Mouse (Mus musculus): ENCODE measurements around the gene Cask. TPM values are rescaled to one million over a fixed set of nuclear protein-coding genes. Genes with fewer than 3 reads are reported as not detected.

Cask gene
- polyA plus RNA-seq, 1 experiment from 2014 or later: 20.0 TPM

DNA sequence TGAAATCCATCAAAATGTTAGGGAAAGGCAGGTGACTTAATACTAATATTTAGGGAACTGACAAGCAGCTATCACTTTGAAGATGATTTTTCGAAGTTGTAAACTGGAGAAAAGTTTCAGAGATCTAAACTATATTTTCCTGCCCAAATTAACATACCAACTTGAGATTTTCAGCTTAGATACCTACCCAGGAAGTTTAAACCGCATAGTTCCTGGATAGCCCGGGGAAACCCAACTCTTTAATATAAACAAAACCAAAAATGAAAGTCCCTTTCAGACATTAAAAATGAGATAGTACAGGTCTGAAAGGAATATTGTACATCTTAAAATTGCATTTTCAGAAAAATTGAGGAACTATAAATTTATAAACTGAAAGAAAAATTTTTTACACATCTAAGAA is 273.5 kb downstream of the Cask start:
- no peaks in the 10 kb centered on the region for H3K27me3 ChIP-seq (ENCODE audit: control insufficient read depth, insufficient read depth, low read length)
- no peaks in the 10 kb centered on the region for H3K4me1 ChIP-seq (ENCODE audit: control insufficient read depth, insufficient read depth, low read length)
- no peak for ATAC-seq (ENCODE audit: low FRiP score)
- no peak overlapping the region for H3K4me2 ChIP-seq
- WGBS: 87% methylated on average over 3 of the region's 3 CpGs
- no peak overlapping the region for H3K4me3 ChIP-seq (ENCODE audit: low read depth, low read length)
- H3K9ac ChIP-seq (ENCODE audit: low read length): no peak overlapping the region
- no peaks in the 10 kb centered on the region for H3K36me3 ChIP-seq (ENCODE audit: control insufficient read depth, insufficient read depth, low read length)
- DNase-seq (ENCODE audit: low spot score, missing footprints): no peak
- H3K27ac ChIP-seq (ENCODE audit: low read depth, low read length): no peak overlapping the region
- no peaks in the 10 kb centered on the region for H3K9me3 ChIP-seq (ENCODE audit: control insufficient read depth, low read length)

DNA sequence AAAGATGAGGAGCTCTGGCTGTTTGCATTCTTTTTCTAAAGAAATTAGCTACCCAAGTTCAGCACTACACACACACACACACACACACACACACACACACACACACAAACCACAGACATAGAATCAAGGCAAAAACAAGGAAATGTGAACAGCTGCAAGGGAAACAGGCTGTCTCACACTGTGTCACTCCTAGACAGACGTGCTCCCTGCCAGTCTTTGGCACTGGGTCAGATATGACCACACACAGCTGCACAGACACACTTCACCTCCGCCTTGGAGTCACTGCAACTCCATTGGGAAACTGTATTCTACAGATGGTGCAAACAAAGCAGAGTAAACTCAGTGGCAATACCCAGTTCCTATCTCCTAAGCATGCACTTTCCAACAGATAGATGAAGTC is 274.6 kb downstream of the Cask start:
- 82% methylated on average over 2 of the region's 2 CpGs for WGBS
- no peak overlapping the region for H3K4me2 ChIP-seq
- H3K9ac ChIP-seq (ENCODE audit: low read length): no peak overlapping the region
- H3K27ac ChIP-seq (ENCODE audit: low read depth, low read length): no peak overlapping the region
- no peaks in the 10 kb centered on the region for H3K27me3 ChIP-seq (ENCODE audit: control insufficient read depth, insufficient read depth, low read length)
- no peak overlapping the region for H3K4me3 ChIP-seq (ENCODE audit: low read depth, low read length)
- no peak for DNase-seq (ENCODE audit: low spot score, missing footprints)
- no peaks in the 10 kb centered on the region for H3K9me3 ChIP-seq (ENCODE audit: control insufficient read depth, low read length)
- no peak for ATAC-seq (ENCODE audit: low FRiP score)
- H3K4me1 ChIP-seq (ENCODE audit: control insufficient read depth, insufficient read depth, low read length): no peaks in the 10 kb centered on the region
- no peaks in the 10 kb centered on the region for H3K36me3 ChIP-seq (ENCODE audit: control insufficient read depth, insufficient read depth, low read length)

DNA sequence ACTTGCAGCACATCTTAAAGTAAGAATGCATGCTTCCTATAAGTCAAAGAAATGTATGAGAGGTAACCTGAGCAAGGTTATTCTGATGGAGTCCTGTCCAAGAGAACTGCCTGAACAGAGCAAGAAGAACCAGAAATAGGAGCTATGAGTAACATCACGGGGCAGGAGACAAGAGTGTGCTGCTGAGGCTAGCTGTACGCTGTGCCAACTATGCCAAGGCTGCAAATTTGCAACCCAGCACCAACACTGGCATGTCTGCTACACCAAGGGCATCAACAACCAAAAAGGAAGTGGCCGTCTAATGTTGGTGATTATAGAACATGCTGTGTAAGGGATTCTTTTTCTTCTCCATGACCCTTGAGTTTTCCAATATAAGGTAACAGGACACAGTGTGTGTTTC is 276.3 kb downstream of the Cask start:
- ATAC-seq (ENCODE audit: low FRiP score): no peak
- Histone ChIP-seq H3K9me3 (ENCODE audit: control insufficient read depth, low read length) (no peaks in the 10 kb centered on the region), H3K9ac (ENCODE audit: low read length) (no peak overlapping the region), H3K27ac (ENCODE audit: low read depth, low read length) (no peak overlapping the region), H3K4me2 (no peak overlapping the region), H3K36me3 (ENCODE audit: control insufficient read depth, insufficient read depth, low read length) (no peaks in the 10 kb centered on the region), H3K4me3 (ENCODE audit: low read depth, low read length) (no peak overlapping the region), H3K4me1 (ENCODE audit: control insufficient read depth, insufficient read depth, low read length) (no peaks in the 10 kb centered on the region), H3K27me3 (ENCODE audit: control insufficient read depth, insufficient read depth, low read length) (no peaks in the 10 kb centered on the region)
- DNase-seq (ENCODE audit: low spot score, missing footprints): no peak
- 75% methylated on average over 3 of the region's 3 CpGs for WGBS

DNA sequence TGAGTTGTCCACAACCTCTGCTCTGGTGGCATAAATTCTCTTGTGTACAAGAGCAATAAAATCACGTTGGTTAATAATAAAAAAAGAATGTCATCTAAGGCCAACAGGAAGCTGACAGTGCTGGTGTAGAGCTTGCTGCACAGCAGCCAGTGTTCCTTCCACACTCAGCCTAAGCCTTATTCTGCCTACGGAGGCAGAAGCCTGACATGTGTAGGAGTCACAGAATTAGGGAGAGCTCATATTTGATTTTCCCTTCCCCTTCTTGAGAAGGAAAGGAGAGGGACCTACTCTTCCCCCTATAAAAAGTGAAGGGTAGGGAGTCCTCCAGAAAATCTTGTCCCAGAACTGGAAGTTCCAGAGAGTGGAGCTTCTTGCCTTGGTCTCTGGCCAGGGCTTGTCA is 276.9 kb downstream of the Cask start:
- H3K4me3 ChIP-seq (ENCODE audit: low read depth, low read length): no peak overlapping the region
- no peaks in the 10 kb centered on the region for H3K9me3 ChIP-seq (ENCODE audit: control insufficient read depth, low read length)
- H3K4me1 ChIP-seq (ENCODE audit: control insufficient read depth, insufficient read depth, low read length): no peaks in the 10 kb centered on the region
- DNase-seq (ENCODE audit: low spot score, missing footprints) (no peak), ATAC-seq (ENCODE audit: low FRiP score) (no peak)
- H3K27me3 ChIP-seq (ENCODE audit: control insufficient read depth, insufficient read depth, low read length): no peaks in the 10 kb centered on the region
- H3K27ac ChIP-seq (ENCODE audit: low read depth, low read length): no peak overlapping the region
- no peak overlapping the region for H3K4me2 ChIP-seq
- H3K9ac ChIP-seq (ENCODE audit: low read length): no peak overlapping the region
- H3K36me3 ChIP-seq (ENCODE audit: control insufficient read depth, insufficient read depth, low read length): no peaks in the 10 kb centered on the region
- 80% methylated on average over 2 of the region's 2 CpGs for WGBS

DNA sequence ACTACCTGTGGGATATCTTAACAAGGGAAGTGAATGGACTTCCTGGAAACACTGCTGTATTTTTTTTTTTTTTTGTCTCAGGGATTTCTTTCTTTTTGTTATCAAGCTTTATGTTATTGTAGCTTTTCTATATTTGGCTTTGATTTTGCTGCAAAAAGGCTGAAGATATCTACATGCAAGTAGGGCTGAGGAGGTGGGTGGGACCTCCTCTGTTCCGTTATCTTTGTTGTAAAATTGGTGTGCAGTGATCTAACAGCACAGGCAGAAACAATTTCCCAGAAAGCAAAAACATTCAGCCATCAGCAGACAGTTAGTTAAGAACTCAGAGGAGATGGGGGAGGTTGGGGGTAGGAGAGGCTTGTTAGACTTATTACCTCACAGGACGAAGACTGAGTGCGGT is 296.7 kb downstream of the Cask start:
- no peak for DNase-seq (ENCODE audit: low spot score, missing footprints)
- no peak for ATAC-seq (ENCODE audit: low FRiP score)
- Histone ChIP-seq H3K27ac (ENCODE audit: low read depth, low read length) (no peak overlapping the region), H3K4me3 (ENCODE audit: low read depth, low read length) (no peak overlapping the region), H3K36me3 (ENCODE audit: control insufficient read depth, insufficient read depth, low read length) (no peaks in the 10 kb centered on the region), H3K9me3 (ENCODE audit: control insufficient read depth, low read length) (no peaks in the 10 kb centered on the region), H3K4me2 (no peak overlapping the region), H3K4me1 (ENCODE audit: control insufficient read depth, insufficient read depth, low read length) (no peaks in the 10 kb centered on the region), H3K27me3 (ENCODE audit: control insufficient read depth, insufficient read depth, low read length) (no peaks in the 10 kb centered on the region), H3K9ac (ENCODE audit: low read length) (no peak overlapping the region)
- 89% methylated on average over 3 of the region's 3 CpGs for WGBS

DNA sequence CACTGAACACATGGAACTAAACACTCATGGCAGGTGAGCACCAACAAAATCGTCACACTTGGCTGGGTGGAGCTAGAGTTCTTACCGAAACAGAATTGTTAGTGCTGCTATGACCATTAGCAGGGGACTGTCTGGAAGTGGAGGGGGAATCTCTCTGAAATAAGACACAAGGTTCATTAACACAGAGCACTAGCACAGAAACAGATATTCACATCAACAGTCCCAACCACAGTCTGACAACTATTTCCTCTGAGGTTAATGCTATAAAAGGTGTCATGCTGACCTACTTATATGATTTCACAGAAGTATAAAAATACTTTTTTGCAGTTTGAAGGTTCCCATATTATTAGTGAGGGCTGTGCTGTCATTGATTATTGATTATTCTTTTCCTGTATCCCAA is 298.9 kb downstream of the Cask start:
- H3K9me3 ChIP-seq (ENCODE audit: control insufficient read depth, low read length): no peaks in the 10 kb centered on the region
- H3K27ac ChIP-seq (ENCODE audit: low read depth, low read length): no peak overlapping the region
- no peaks in the 10 kb centered on the region for H3K36me3 ChIP-seq (ENCODE audit: control insufficient read depth, insufficient read depth, low read length)
- no peaks in the 10 kb centered on the region; the same call in 1 of the 2 replicates for H3K27me3 ChIP-seq (ENCODE audit: control insufficient read depth, insufficient read depth, low read length)
- WGBS: 75% methylated on average over 2 of the region's 2 CpGs
- no peak for DNase-seq (ENCODE audit: low spot score, missing footprints)
- no peak overlapping the region for H3K4me3 ChIP-seq (ENCODE audit: low read depth, low read length)
- no peaks in the 10 kb centered on the region for H3K4me1 ChIP-seq (ENCODE audit: control insufficient read depth, insufficient read depth, low read length)
- ATAC-seq (ENCODE audit: low FRiP score): no peak
- H3K9ac ChIP-seq (ENCODE audit: low read length): no peak overlapping the region
- H3K4me2 ChIP-seq: no peak overlapping the region

DNA sequence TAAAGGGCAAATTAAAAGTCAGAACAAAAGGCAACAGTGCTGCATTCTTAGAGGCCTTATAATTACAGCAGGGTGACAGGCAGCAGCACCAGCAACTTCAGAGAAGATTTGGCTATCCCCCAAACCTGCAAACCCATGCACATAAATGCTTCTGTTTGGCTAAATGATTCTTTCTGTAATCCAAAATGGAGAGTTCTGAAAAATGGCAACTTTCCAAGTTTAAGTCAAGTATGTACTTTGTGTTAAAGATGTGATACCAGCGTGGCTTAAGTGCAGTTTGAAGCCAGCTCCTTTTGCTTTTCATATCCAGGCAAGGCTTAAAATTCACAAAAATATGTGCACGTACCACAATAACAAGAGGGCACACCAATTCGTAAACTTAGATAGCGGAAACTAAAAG is 299.6 kb downstream of the Cask start:
- no peaks in the 10 kb centered on the region for H3K9me3 ChIP-seq (ENCODE audit: control insufficient read depth, low read length)
- no peak overlapping the region for H3K4me2 ChIP-seq
- H3K27me3 ChIP-seq (ENCODE audit: control insufficient read depth, insufficient read depth, low read length): no peaks in the 10 kb centered on the region; the same call in 1 of the 2 replicates
- ATAC-seq (ENCODE audit: low FRiP score): no peak
- H3K4me1 ChIP-seq (ENCODE audit: control insufficient read depth, insufficient read depth, low read length): no peaks in the 10 kb centered on the region
- H3K36me3 ChIP-seq (ENCODE audit: control insufficient read depth, insufficient read depth, low read length): no peaks in the 10 kb centered on the region
- H3K27ac ChIP-seq (ENCODE audit: low read depth, low read length): no peak overlapping the region
- H3K9ac ChIP-seq (ENCODE audit: low read length): no peak overlapping the region
- H3K4me3 ChIP-seq (ENCODE audit: low read depth, low read length): no peak overlapping the region
- no peak for DNase-seq (ENCODE audit: low spot score, missing footprints)
- WGBS: 91% methylated on average over 4 of the region's 4 CpGs

DNA sequence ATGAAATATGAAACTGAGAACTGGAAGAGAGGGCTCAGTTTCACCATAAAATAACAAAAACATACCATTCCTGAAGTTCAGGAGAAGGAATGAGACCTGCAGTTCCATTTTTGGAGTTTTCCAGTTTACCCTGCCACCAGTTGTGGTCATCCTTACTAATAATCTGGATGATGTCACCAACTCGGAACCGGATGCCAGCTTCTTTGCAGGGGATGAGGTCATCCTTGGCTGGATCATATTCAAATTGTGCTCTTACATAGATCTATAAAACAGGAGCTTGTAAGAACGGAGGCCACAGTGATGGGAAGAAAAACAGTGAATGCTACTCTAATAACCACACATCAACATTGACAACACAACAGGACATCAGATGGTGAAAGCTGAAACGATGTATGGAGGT is 302.1 kb downstream of the Cask start:
- DNase-seq (ENCODE audit: low spot score, missing footprints) (no peak), ATAC-seq (ENCODE audit: low FRiP score) (no peak)
- Histone ChIP-seq H3K9ac (ENCODE audit: low read length) (no peak overlapping the region), H3K27ac (ENCODE audit: low read depth, low read length) (no peak overlapping the region), H3K27me3 (ENCODE audit: control insufficient read depth, insufficient read depth, low read length) (no peaks in the 10 kb centered on the region; the same call in 1 of the 2 replicates), H3K4me3 (ENCODE audit: low read depth, low read length) (no peak overlapping the region), H3K36me3 (ENCODE audit: control insufficient read depth, insufficient read depth, low read length) (no peaks in the 10 kb centered on the region), H3K4me2 (no peak overlapping the region), H3K9me3 (ENCODE audit: control insufficient read depth, low read length) (no peaks in the 10 kb centered on the region), H3K4me1 (ENCODE audit: control insufficient read depth, insufficient read depth, low read length) (no peaks in the 10 kb centered on the region)
- 88% methylated on average over 4 of the region's 4 CpGs for WGBS

DNA sequence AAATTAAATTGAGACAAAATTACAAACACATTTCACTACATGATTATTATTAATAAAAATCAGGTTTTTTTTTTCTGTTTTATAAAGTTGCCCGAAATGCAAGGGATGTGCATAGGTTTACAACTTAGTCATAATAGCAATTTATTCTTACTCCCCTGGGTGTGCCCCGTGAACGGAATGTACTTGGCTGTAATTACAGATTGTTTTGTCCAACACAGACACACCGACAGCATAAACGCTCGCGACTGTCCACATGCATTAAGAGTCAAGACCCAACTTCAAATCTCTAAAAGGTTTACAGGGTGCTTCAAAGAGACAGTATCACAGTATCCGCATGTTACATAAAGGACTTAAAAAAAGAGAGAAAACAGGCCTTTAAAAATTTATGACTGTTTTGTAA is 329.9 kb downstream of the Cask start:
- no peak for DNase-seq (ENCODE audit: low spot score, missing footprints)
- Histone ChIP-seq H3K9me3 (ENCODE audit: control insufficient read depth, low read length) (no peaks in the 10 kb centered on the region), H3K27me3 (ENCODE audit: control insufficient read depth, insufficient read depth, low read length) (no peaks in the 10 kb centered on the region; the same call in none of the 2 replicates), H3K4me1 (ENCODE audit: control insufficient read depth, insufficient read depth, low read length) (no peaks in the 10 kb centered on the region), H3K9ac (ENCODE audit: low read length) (no peak overlapping the region), H3K36me3 (ENCODE audit: control insufficient read depth, insufficient read depth, low read length) (no peaks in the 10 kb centered on the region; the same call in 1 of the 2 replicates), H3K4me3 (ENCODE audit: low read depth, low read length) (no peak overlapping the region), H3K4me2 (no peak overlapping the region), H3K27ac (ENCODE audit: low read depth, low read length) (no peak overlapping the region)
- WGBS: 93% methylated on average over 8 of the region's 8 CpGs
- ATAC-seq (ENCODE audit: low FRiP score): no peak

DNA sequence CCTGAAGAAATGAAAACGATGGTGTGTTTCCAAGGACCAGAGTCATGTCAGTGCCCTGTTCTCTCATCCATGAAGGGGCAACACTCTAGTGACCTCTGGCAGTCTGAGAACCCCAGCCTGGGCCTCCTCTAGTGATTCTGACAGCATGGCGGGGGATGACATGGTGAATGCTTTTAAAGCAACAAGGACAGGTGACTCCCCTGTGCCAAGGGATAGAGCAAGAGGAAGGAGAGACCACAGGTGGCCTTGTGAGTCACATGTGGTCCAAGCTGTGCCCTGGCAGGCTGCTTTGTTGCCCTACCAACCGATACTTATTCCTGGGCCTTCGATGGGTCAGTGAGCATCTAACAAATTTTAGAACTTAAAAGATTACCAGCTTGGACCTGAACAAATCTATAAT is 330.6 kb downstream of the Cask start:
- Histone ChIP-seq H3K4me1 (ENCODE audit: control insufficient read depth, insufficient read depth, low read length) (no peaks in the 10 kb centered on the region), H3K4me3 (ENCODE audit: low read depth, low read length) (no peak overlapping the region), H3K4me2 (no peak overlapping the region), H3K9ac (ENCODE audit: low read length) (no peak overlapping the region), H3K9me3 (ENCODE audit: control insufficient read depth, low read length) (no peaks in the 10 kb centered on the region), H3K27me3 (ENCODE audit: control insufficient read depth, insufficient read depth, low read length) (no peaks in the 10 kb centered on the region; the same call in none of the 2 replicates), H3K27ac (ENCODE audit: low read depth, low read length) (no peak overlapping the region), H3K36me3 (ENCODE audit: control insufficient read depth, insufficient read depth, low read length) (no peaks in the 10 kb centered on the region; the same call in 1 of the 2 replicates)
- DNase-seq (ENCODE audit: low spot score, missing footprints) (no peak), ATAC-seq (ENCODE audit: low FRiP score) (no peak)
- 85% methylated on average over 4 of the region's 4 CpGs for WGBS
